Mouse (Mus musculus): ENCODE results near the gene Nbeal2.

DNA sequence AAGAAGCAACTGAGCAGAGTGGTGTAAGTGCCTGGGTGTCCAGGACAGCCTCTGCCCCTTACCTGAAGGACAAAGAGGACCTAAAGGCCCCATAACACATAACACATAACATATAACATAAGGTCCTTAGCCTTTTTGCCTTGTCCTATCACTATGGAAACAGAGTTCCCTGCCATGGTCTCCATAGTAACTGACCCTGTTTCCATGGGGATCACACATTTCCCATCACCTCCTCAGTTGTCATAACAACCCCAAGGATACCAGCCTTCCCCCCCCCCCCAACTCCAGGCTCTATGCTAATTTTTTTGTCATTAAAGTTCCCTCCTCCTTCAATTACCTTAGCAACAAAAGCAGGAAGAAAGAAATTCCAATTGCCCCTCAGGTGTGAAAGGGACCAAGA lies 4.2 kb downstream of the Nbeal2 start:
- TF ChIP-seq POLR2A (IDR thresholded peaks at IDR 0.05; ENCODE audit: borderline replicate concordance, control insufficient read depth, low read depth, low read length) (no peak), CTCF (IDR thresholded peaks at IDR 0.05; ENCODE audit: control insufficient read depth, insufficient read depth, low read length) (no peak)
